35 mouse cellular contexts compared by ENCODE assay signal in the genomic region with DNA sequence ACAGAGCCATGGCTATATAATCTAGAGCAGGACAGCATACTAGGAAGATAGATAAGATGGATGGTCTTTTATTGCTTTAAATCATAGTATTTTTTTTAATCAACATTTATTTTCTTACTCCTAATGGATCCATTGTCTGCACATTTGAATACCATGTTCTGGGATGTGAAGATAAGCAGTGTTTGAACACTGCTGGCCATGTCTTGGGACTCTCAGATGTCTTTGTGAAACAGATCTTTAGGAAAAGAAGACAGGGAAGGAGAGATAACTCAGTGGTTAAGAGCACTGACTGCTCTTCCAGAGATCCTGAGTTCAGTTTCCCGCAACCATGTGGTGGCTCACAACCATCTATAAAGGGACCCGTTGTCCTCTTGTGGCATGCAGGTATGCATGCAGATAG.
"Had no signal": no experiment of that assay in that cellular context is flagged by ENCODE, and none has a peak within 500 bp of the region (broad histone marks: within the 10 kb centered on the region; RNA-seq: fewer than 3 reads in every experiment).

No protein-coding gene starts in this region.

- H3K36me3 ChIP-seq: heart, embryonic 10.5 days; heart, embryonic 12.5 days; heart, embryonic 13.5 days; heart, embryonic 15.5 days; hindbrain, embryonic 10.5 days; hindbrain, embryonic 12.5 days; hindbrain, embryonic 13.5 days; hindbrain, embryonic 15.5 days; intestine, embryonic 15.5 days; kidney, embryonic 15.5 days had no signal

- H3K9me3 ChIP-seq: heart, embryonic 10.5 days; heart, embryonic 12.5 days; heart, embryonic 13.5 days; heart, embryonic 15.5 days; hindbrain, embryonic 10.5 days; hindbrain, embryonic 12.5 days; hindbrain, embryonic 13.5 days; hindbrain, embryonic 15.5 days; intestine, embryonic 15.5 days; kidney, embryonic 15.5 days had no signal

- H3K27ac ChIP-seq: heart, adult 2 months; heart, embryonic 10.5 days; heart, embryonic 13.5 days; heart, embryonic 15.5 days; hindbrain, embryonic 10.5 days; hindbrain, embryonic 12.5 days; hindbrain, embryonic 13.5 days; hindbrain, embryonic 14.5 days; hindbrain, embryonic 15.5 days; hindbrain, postnatal 0 days; intestine, embryonic 15.5 days; kidney, embryonic 15.5 days; kidney, postnatal 0 days; layer of hippocampus, adult 2 months had no signal

- H3K4me2 ChIP-seq: heart, embryonic 11.5 days; heart, embryonic 12.5 days; heart, embryonic 13.5 days; heart, embryonic 15.5 days; hindbrain, embryonic 12.5 days; hindbrain, embryonic 13.5 days; hindbrain, embryonic 14.5 days; hindbrain, embryonic 15.5 days; intestine, embryonic 15.5 days; kidney, embryonic 15.5 days had no signal

- ATAC-seq: hindbrain, embryonic 16.5 days; hindbrain, postnatal 0 days; inflammation-experienced regulatory T-cells, adult 6 months; intestine, embryonic 15.5 days; intestine, embryonic 16.5 days; intestine, postnatal 0 days had no signal

- H3K27me3 ChIP-seq: heart, embryonic 12.5 days; heart, embryonic 13.5 days; heart, embryonic 15.5 days; hindbrain, embryonic 12.5 days; hindbrain, embryonic 13.5 days; hindbrain, embryonic 15.5 days; intestine, embryonic 15.5 days; kidney, embryonic 15.5 days had no signal

- H3K4me3 ChIP-seq: heart, adult 2 months; heart, embryonic 10.5 days; heart, embryonic 12.5 days; heart, embryonic 13.5 days; heart, embryonic 15.5 days; hindbrain, embryonic 10.5 days; hindbrain, embryonic 12.5 days; hindbrain, embryonic 13.5 days; hindbrain, embryonic 15.5 days; intestine, embryonic 15.5 days; kidney, embryonic 15.5 days; layer of hippocampus, adult 2 months had no signal

- H3K9ac ChIP-seq: heart, embryonic 12.5 days; heart, embryonic 13.5 days; heart, embryonic 15.5 days; hindbrain, embryonic 12.5 days; hindbrain, embryonic 13.5 days; hindbrain, embryonic 14.5 days; hindbrain, embryonic 15.5 days; intestine, embryonic 15.5 days; kidney, embryonic 15.5 days had no signal

- H3K4me1 ChIP-seq: heart, embryonic 10.5 days; heart, embryonic 12.5 days; heart, embryonic 13.5 days; heart, embryonic 15.5 days; hindbrain, embryonic 10.5 days; hindbrain, embryonic 12.5 days; hindbrain, embryonic 13.5 days; hindbrain, embryonic 15.5 days; intestine, embryonic 15.5 days; kidney, embryonic 15.5 days had no signal

- DNase-seq: heart, adult 18-20 months; heart, adult 2 months; heart, postnatal 10 days; heart, postnatal 36 days; heart, postnatal 4 days; kidney, adult 11 months; kidney, adult 18-20 months; kidney, adult 2 months; kidney, adult 8-10 months; kidney, adult 9 months; kidney, postnatal 10 days; kidney, postnatal 14 days; kidney, postnatal 25 days; kidney, postnatal 36 days; kidney, postnatal 4 days; layer of hippocampus, adult 9-11 months had no signal
